9 mouse cellular contexts compared by ENCODE assay signal in genomic region chr5:38549461-38549909, GRCm38 (mm10). TPM values are rescaled to one million over a fixed set of nuclear protein-coding genes. Genes with fewer than 3 reads are reported as not detected.
A peak's percentile ranks its signal among the peaks of the same experiment; 100 is the strongest.
DNase-seq lines count a peak whose midpoint lies in the region; ATAC-seq and TF ChIP-seq lines count a peak whose summit lies in the region.
"Had no signal": no experiment of that assay in that cellular context is flagged by ENCODE, and none has a peak within 500 bp of the region (broad histone marks: within the 10 kb centered on the region; RNA-seq: fewer than 3 reads in every experiment).

No protein-coding gene starts in this region.

- DNase-seq in kidney, adult 9 months: no peak
- DNase-seq in heart, adult 2 months: peak in 1 of 2 experiments; percentile 29
- DNase-seq in heart, postnatal 4 days: peak; percentile 59
- DNase-seq in urinary bladder, postnatal 36 days (ENCODE audit: low spot score in 2 of 2): no peak
- DNase-seq in cerebellum, postnatal 36 days: no peak
- DNase-seq: thymus, postnatal 4 days had no signal

- H3ac ChIP-seq in myocyte (ENCODE audit: control insufficient read depth, insufficient read length): no peak overlapping the region

- TF ChIP-seq POLR2A in heart, adult 2 months (IDR thresholded peaks at IDR 0.05; ENCODE audit: insufficient read depth, low read depth, low read length): no peak
- TF ChIP-seq POLR2A in myocyte (IDR thresholded peaks at IDR 0.05; ENCODE audit: insufficient read length, low read depth): no peak

- H3K27me3 ChIP-seq in kidney, embryonic 15.5 days: no peaks in the 10 kb centered on the region
- no peaks in the 10 kb centered on the region for H3K27me3 ChIP-seq in heart, adult 2 months (ENCODE audit: control insufficient read depth, insufficient read depth, low read length)
- H3K27me3 ChIP-seq in myocyte (ENCODE audit: control insufficient read depth, insufficient read depth, insufficient read length): no peaks in the 10 kb centered on the region

- H3K27ac ChIP-seq in kidney, embryonic 15.5 days: peak overlapping the region; percentile 79
- peak overlapping the region; percentile 76 for H3K27ac ChIP-seq in heart, adult 2 months
- H3K27ac ChIP-seq: liver, embryonic 14.5 days had no signal

- H3K4me3 ChIP-seq in kidney, embryonic 15.5 days (replicated peaks): no peak overlapping the region
- no peak overlapping the region for H3K4me3 ChIP-seq in heart, adult 2 months
- H3K4me3 ChIP-seq in myocyte: no peak overlapping the region

- H3K4me2 ChIP-seq in kidney, embryonic 15.5 days: no peak overlapping the region
- H3K4me2 ChIP-seq in myocyte (ENCODE audit: low read depth): peak overlapping the region; percentile 53

- no peak overlapping the region for H3K9ac ChIP-seq in kidney, embryonic 15.5 days
- H3K9ac ChIP-seq in heart, adult 2 months (ENCODE audit: low read depth, low read length): no peak overlapping the region
- H3K9ac ChIP-seq: liver, embryonic 14.5 days had no signal

- H3K4me1 ChIP-seq in kidney, embryonic 15.5 days: peaks cover 24% of the 10 kb centered on the region
- H3K4me1 ChIP-seq in heart, adult 2 months (ENCODE audit: control insufficient read depth, insufficient read depth, low read length): peaks cover 36% of the 10 kb centered on the region

- intact Hi-C loops in heart, adult 2 months (cut with DNase I): loop anchor here (1.0 kb wide), 1 partner anchor 30 kb away; no protein-coding TSS in a partner anchor

- peaks cover 93% of the 10 kb centered on the region for H3K36me3 ChIP-seq in kidney, embryonic 15.5 days
- peaks cover 58% of the 10 kb centered on the region for H3K36me3 ChIP-seq in heart, adult 2 months (ENCODE audit: control insufficient read depth, insufficient read depth, low read length)
- peaks cover 64% of the 10 kb centered on the region for H3K36me3 ChIP-seq in myocyte (ENCODE audit: control insufficient read depth, insufficient read depth)

- no peaks in the 10 kb centered on the region for H3K9me3 ChIP-seq in kidney, embryonic 15.5 days (replicated peaks)

- 48% methylated on average over 3 of the region's 3 CpGs for WGBS in kidney, embryonic 15.5 days
- 7% methylated on average over 3 of the region's 3 CpGs for WGBS in heart, adult 2 months

- TF ChIP-seq CTCF in heart, adult 2 months (IDR thresholded peaks at IDR 0.05): no peak

- ATAC-seq in kidney, embryonic 15.5 days (replicated peaks; ENCODE audit: low FRiP score): peak; percentile 38; the same call in 1 of the 2 replicates

- H3K79me2 ChIP-seq in heart, adult 2 months (replicated peaks; ENCODE audit: control insufficient read depth, insufficient read depth, low read length): peaks cover 6% of the 10 kb centered on the region; the same call in 1 of the 2 replicates
- peaks cover 46% of the 10 kb centered on the region for H3K79me2 ChIP-seq in myocyte (ENCODE audit: control insufficient read depth, insufficient read depth)

- TF ChIP-seq EP300 in heart, adult 2 months (IDR thresholded peaks at IDR 0.05; ENCODE audit: insufficient read depth, low read depth, low read length): no peak

TF ChIP-seq in myocyte, 11 proteins besides CTCF, POLR2A, EP300 and RAD21:
- TF ChIP-seq MYOG (IDR thresholded peaks at IDR 0.05; ENCODE audit: control insufficient read depth in 1 of 3, insufficient read depth in 1 of 3, insufficient read length in 2 of 3, low read depth in 2 of 3) (peak; percentile 29 to 81 (median 30)), MYOD1 (IDR thresholded peaks at IDR 0.05; ENCODE audit: control insufficient read depth in 1 of 3, insufficient read length in 2 of 3, low read depth in 2 of 3) (peak in 2 of 3 experiments; percentile 64 to 77), TCF3 (IDR thresholded peaks at IDR 0.05; ENCODE audit: insufficient read length, low read depth) (peak; percentile 38), REST (IDR thresholded peaks at IDR 0.05; ENCODE audit: insufficient read depth, insufficient read length) (no peak), E2F4 (IDR thresholded peaks at IDR 0.05; ENCODE audit: insufficient read depth) (no peak)
TF ChIP-seq in myocyte: peak in this region for 3.

RNA-seq across cellular contexts. Expression of gene Wdr1, which starts 13.5 kb away (rescaled TPM):
- 195 and 206 TPM in 2 replicates for polyA plus RNA-seq in kidney, embryonic 15.5 days (2015; fragmentation: Nextera tagmentation; extraction: Ambion mirVana)
- total RNA-seq in heart, adult 2 months (2021): 100 to 1,000 TPM; 107 to 119 TPM
- 105 and 144 TPM in 2 replicates for polyA plus RNA-seq in heart, adult 2 months (2012; rRNA removed)
- 100 to 1,000 TPM; 238 to 243 TPM for total RNA-seq in heart, postnatal 4 days (2021)
- polyA plus RNA-seq in myocyte (2012; fragmentation: generic; extraction: Trizol): 130 TPM

RNA-seq across cellular contexts. Expression of gene Slc2a9, which starts 46.5 kb away (rescaled TPM):
- 1.4 and 1.6 TPM in 2 replicates for polyA plus RNA-seq in kidney, embryonic 15.5 days (2015; fragmentation: Nextera tagmentation; extraction: Ambion mirVana)
- total RNA-seq in heart, adult 2 months (2021): 1 to 10 TPM; 1.3 to 1.6 TPM
- 1.6 and 1.9 TPM in 2 replicates for polyA plus RNA-seq in heart, adult 2 months (2012; rRNA removed)
- total RNA-seq in heart, postnatal 4 days (2021): 1 to 10 TPM; 1.8 to 2.0 TPM
- polyA plus RNA-seq in myocyte (2012; fragmentation: generic; extraction: Trizol): 1.1 TPM
